Mouse (Mus musculus) embryonic facial prominence, embryonic 10.5 days (tissue): Measurements from ENCODE around the gene Slc43a1. TPM values are rescaled to one million over a fixed set of nuclear protein-coding genes. Genes with fewer than 3 reads are reported as not detected.
A peak's percentile ranks its signal among the peaks of the same experiment; 100 is the strongest.

Source experiments
- DNase-seq: peaks from one replicate; pipeline ENCODE4 v3.0.0-alpha.2; 2017; ENCODE audit warnings: low spot score
- H3K27ac ChIP-seq: fragments of 300-500 bp; sonication (generic); replicated peaks from 2 replicates; pipeline ENCODE4 v1.5.1; 2016; ENCODE audit warnings: mild to moderate bottlenecking
- H3K27me3 ChIP-seq: fragments of 300-500 bp; sonication (generic); replicated peaks from 2 replicates; pipeline ENCODE4 v1.6.1; 2016; ENCODE audit warnings: low read depth, mild to moderate bottlenecking; ENCODE audit not compliant: poor library complexity, severe bottlenecking
- H3K36me3 ChIP-seq: fragments of 300-500 bp; sonication (generic); replicated peaks from 2 replicates; pipeline ENCODE4 v1.6.1; 2016; ENCODE audit warnings: mild to moderate bottlenecking, moderate library complexity
- H3K4me1 ChIP-seq: fragments of 300-500 bp; sonication (generic); 2 replicates; pipeline ENCODE4 v1.6.1; 2016
- H3K4me3 ChIP-seq: fragments of 300-500 bp; sonication (generic); 2 replicates; pipeline ENCODE4 v1.5.1; 2016; ENCODE audit warnings: mild to moderate bottlenecking, moderate library complexity
- H3K9me3 ChIP-seq: fragments of 300-500 bp; sonication (generic); 2 replicates; pipeline ENCODE4 v1.6.1; 2016; ENCODE audit warnings: mild to moderate bottlenecking
- WGBS: fragments of 180-500 bp; shearing (Covaris S2); methylation state at CpG from one replicate; pipeline ENCODE4 v1.1.7; 2016; 5-methylcytosine and 5-hydroxymethylcytosine counted together
- polyA plus RNA-seq: library from polyadenylated mRNA; unstranded; fragments of >200 nt; fragmentation: Nextera tagmentation; extraction: Ambion mirVana; gene quantifications from 2 replicates; pipeline ENCODE4 v1.2.1, GENCODE M21; 2016

The Slc43a1 gene
- polyA plus RNA-seq, 1 experiment from 2014 or later, result 30.4 TPM

- Histone ChIP-seq H3K27ac (no peak overlapping the region), H3K4me1 (no peaks in the 10 kb centered on the region), H3K4me3 (no peak overlapping the region), H3K36me3 (peaks cover 98% of the 10 kb centered on the region), H3K27me3 (no peaks in the 10 kb centered on the region), H3K9me3 (no peaks in the 10 kb centered on the region)
- DNase-seq, result no peak
- 87% methylated on average over 1 of the region's 1 CpGs for WGBS
Observed at GRCm38 (mm10) chr2:84858551-84858950, 19.9 kb downstream of the Slc43a1 start.

DNA sequence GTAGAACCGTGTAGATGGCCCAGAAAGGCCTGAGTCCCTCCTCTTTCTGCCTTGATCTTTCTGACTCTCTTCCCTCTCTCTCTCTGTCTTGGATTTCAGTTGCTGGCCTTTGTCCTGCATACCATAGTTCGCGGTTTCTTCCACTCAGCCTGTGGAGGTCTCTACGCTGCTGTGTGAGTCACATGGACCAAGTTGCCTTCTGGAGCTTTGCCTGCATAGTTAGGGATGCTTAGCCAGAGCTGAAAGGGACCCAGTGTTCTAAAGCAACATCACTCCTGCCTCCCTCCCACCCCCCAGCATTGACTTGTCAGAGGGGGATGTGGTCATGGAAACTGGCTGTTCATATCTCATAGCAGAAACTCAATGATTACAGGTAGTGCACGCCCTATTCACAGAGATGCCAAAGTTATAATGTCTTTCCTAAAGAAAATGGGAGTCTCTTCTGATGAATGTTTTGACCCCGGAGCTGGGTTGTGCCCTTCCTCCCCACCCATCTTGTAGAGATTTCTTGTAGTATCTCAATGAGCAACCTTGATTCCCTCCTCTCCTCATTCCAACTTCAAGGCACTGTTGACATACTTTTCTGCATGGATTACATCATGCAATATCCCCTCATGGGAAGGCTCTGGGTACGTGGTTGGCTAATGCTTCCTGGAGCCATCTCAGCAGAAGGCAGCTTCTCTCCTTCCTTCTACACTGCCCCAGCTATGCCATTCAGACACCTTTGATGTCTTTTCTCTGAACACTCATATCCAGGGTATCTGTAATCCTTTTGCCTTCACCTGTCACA is 21.5 kb downstream of the Slc43a1 start:
- no peak for DNase-seq
- Histone ChIP-seq H3K36me3 (peaks cover 85% of the 10 kb centered on the region), H3K9me3 (no peaks in the 10 kb centered on the region), H3K27me3 (peaks cover 3% of the 10 kb centered on the region), H3K4me3 (no peak overlapping the region), H3K4me1 (no peaks in the 10 kb centered on the region), H3K27ac (no peak overlapping the region)
- WGBS, result 91% methylated on average over 7 of the region's 7 CpGs

GRCm38 (mm10) chr2:84861430-84861829 is 22.8 kb downstream of the Slc43a1 start:
- Histone ChIP-seq H3K9me3 (no peaks in the 10 kb centered on the region), H3K27me3 (peaks cover 16% of the 10 kb centered on the region), H3K4me1 (peaks cover 11% of the 10 kb centered on the region), H3K4me3 (no peak overlapping the region), H3K27ac (no peak overlapping the region), H3K36me3 (peaks cover 72% of the 10 kb centered on the region)
- DNase-seq, result no peak
- 87% methylated on average over 3 of the region's 3 CpGs for WGBS

GRCm38 (mm10) chr2:84862231-84862630 is 23.6 kb downstream of the Slc43a1 start:
- 80% methylated on average over 3 of the region's 3 CpGs for WGBS
- Histone ChIP-seq H3K4me3 (no peak overlapping the region), H3K4me1 (peaks cover 13% of the 10 kb centered on the region), H3K27me3 (peaks cover 24% of the 10 kb centered on the region), H3K9me3 (no peaks in the 10 kb centered on the region), H3K36me3 (peaks cover 64% of the 10 kb centered on the region), H3K27ac (no peak overlapping the region)
- DNase-seq, result no peak

DNA sequence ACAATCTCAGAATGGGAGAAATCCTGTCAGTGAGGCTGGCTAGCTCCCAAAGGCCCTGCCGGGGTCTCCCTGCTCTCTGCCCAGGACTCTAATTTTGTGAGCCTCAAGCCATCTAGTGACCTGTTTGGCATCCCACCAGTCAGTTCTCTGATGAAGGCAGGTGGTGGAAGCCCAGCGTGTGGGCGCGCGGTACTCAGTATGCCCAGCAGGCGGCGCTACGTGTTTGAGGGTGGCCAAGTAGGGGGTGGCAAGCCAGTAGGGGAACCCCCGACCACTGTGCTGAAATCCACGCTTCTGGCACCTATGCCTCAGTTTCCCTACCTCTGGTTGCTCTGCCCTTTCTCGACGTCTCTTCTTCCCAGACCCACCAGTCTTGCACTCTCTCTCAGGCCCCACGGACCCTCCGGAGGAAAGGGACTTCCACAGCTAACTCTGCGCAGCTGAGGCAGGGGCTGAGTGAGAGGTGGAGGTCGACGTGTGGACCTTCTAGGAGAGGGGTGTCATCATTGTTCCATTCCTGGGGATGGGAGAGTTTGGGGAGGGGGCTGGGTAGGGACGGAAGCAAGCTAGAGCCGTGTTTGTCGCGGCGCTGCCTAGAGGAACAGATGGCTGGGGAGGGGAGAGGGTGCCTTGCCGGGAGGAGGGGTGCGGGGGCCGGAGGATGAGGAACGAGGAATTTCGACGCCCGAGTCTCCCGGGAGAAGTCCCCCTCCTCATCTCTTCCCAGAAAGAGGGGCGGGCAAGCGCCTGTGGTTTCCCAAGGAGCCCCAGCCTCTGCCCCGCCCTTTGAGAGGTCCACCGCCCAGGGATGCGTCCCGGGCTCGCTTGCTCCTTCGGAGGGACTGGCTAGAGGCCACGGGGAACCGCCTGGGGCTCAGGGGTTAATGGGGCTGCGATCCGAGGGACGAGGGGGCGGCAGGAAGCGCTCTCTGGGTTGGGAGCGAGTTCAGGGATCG is 27.2 kb downstream of the Slc43a1 start:
- Histone ChIP-seq H3K27me3 (peaks cover 60% of the 10 kb centered on the region), H3K4me1 (peaks cover 16% of the 10 kb centered on the region), H3K36me3 (peaks cover 29% of the 10 kb centered on the region), H3K27ac (peak overlapping the region; percentile 59), H3K9me3 (no peaks in the 10 kb centered on the region), H3K4me3 (peak overlapping the region; percentile 58)
- peak; percentile 83 for DNase-seq
- WGBS, result under 1% methylated on average over 47 of the region's 47 CpGs

- 8% methylated on average over 5 of the region's 5 CpGs for WGBS
- DNase-seq, result peak; percentile 81
- Histone ChIP-seq H3K27me3 (peaks cover 87% of the 10 kb centered on the region), H3K36me3 (peaks cover 3% of the 10 kb centered on the region), H3K27ac (no peak overlapping the region), H3K4me3 (no peak overlapping the region), H3K4me1 (peaks cover 29% of the 10 kb centered on the region), H3K9me3 (no peaks in the 10 kb centered on the region)
Observed at GRCm38 (mm10) chr2:84868521-84868943, 29.9 kb downstream of the Slc43a1 start.

DNA sequence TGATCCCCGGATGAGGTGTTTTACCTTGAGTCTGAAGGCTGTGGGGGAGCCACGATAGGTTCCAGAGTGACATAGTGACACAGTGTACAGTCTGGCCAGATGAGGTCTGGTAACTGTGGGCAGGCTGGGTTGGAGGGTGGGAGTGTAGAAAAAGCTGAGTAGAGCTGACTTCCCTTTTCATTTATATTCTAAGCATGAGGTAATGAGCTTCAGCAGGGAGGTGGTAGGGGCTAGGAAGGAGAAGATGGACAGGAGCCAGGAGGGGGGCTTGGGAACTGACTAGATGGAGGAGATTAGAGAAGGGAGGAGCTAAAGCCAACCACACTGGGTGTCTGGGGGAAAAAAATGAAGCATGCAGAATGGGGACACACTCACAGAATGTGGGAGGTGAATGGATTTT is 30.3 kb downstream of the Slc43a1 start:
- WGBS, result 64% methylated on average over 2 of the region's 2 CpGs

DNA sequence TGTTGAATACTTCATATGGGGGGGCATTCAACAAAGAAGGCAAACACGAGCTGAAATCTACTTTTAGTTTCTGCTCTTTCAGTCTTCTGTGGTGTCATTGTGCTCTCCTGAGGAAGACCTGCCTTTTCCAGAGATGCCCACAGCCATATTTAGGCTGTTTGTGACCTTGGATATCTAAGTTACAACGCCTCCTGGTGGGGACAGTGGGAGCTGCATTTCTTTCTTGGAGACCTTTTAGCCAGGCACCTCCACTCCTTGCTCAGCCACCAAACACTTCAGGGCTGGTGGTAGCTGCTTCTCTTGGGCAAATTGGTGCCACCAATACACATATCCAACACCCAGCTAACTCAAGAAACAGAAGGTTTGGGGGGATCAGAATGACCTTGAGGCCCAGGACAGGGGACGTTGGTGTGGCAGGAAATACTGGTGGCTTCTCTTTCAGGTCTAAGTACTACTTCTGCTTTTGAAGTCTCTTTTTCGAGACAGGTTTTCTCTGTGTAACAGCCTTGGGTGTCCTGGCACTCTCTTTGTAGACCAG is 32.0 kb downstream of the Slc43a1 start:
- Histone ChIP-seq H3K27me3 (peaks cover 100% of the 10 kb centered on the region), H3K36me3 (no peaks in the 10 kb centered on the region), H3K9me3 (no peaks in the 10 kb centered on the region), H3K27ac (no peak overlapping the region), H3K4me1 (peaks cover 25% of the 10 kb centered on the region), H3K4me3 (no peak overlapping the region)
- 65% methylated on average over 4 of the region's 4 CpGs for WGBS
- DNase-seq, result no peak

More for the DNA sequence above, 30.3 kb downstream of the Slc43a1 start:
- Histone ChIP-seq H3K9me3 (no peaks in the 10 kb centered on the region), H3K27me3 (peaks cover 91% of the 10 kb centered on the region), H3K27ac (no peak overlapping the region), H3K4me3 (no peak overlapping the region), H3K4me1 (peaks cover 29% of the 10 kb centered on the region), H3K36me3 (no peaks in the 10 kb centered on the region)
- no peak for DNase-seq

- peak overlapping the region; percentile 61; the same call in 1 of the 2 replicates for H3K27ac ChIP-seq
- DNase-seq, result peak; percentile 63
- 1% methylated on average over 78 of the region's 78 CpGs for WGBS
Observed at GRCm38 (mm10) chr2:84872105-84872716, 33.6 kb downstream of the Slc43a1 start.

DNA sequence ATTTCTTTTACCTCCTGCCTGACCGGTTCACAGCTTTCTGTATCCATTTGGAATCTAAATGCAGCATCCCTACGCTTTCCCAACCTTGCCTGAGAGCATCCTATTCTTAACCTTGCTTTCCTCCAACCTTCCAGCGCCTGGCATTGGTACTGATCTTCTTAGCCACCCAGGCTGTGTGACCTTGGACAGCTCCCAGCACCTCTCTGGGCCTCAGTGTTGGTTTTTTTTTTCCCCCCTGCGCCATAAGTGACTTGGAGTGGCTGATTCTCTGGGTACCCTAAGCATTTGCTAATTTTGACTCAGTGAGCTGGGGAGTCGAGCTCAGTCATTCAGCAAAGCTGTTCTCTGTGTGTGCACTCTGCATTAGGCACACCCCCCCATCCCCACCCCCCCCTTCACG is 37.2 kb downstream of the Slc43a1 start:
- no peak for DNase-seq
- WGBS, result 49% methylated on average over 6 of the region's 6 CpGs
- Histone ChIP-seq H3K4me1 (peaks cover 13% of the 10 kb centered on the region), H3K9me3 (no peaks in the 10 kb centered on the region), H3K27ac (no peak overlapping the region), H3K36me3 (no peaks in the 10 kb centered on the region), H3K27me3 (peaks cover 82% of the 10 kb centered on the region), H3K4me3 (no peak overlapping the region)

More at GRCm38 (mm10) chr2:84872105-84872716, 33.6 kb downstream of the Slc43a1 start:
- Histone ChIP-seq H3K27me3 (peaks cover 100% of the 10 kb centered on the region), H3K4me1 (peaks cover 16% of the 10 kb centered on the region), H3K36me3 (no peaks in the 10 kb centered on the region), H3K4me3 (peak overlapping the region; percentile 62), H3K9me3 (no peaks in the 10 kb centered on the region)

DNA sequence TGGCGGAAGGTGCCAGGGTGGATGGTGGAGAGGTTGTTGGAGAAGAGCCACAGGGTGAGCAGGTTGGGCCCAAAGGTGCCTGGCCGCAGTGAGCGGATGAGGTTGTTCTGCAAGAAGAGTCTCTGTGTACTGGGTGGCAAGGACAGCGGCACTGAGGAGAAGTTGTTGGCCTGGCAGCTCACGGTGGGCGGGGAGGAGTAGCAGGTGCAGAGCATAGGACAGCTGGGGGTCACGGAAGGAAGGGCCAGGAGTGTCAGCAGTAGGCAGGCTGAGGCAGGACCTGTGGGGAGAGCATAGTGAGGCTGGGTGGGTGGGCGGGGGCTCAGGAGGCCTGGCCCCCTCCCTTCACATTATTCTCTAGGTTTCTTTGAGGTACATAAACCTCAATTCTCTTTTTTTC is 41.9 kb downstream of the Slc43a1 start:
- Histone ChIP-seq H3K27ac (no peak overlapping the region), H3K9me3 (no peaks in the 10 kb centered on the region), H3K36me3 (no peaks in the 10 kb centered on the region), H3K27me3 (peaks cover 82% of the 10 kb centered on the region), H3K4me3 (no peak overlapping the region), H3K4me1 (peaks cover 36% of the 10 kb centered on the region)
- 82% methylated on average over 8 of the region's 8 CpGs for WGBS
- no peak for DNase-seq

GRCm38 (mm10) chr2:84882606-84883005 is 44.0 kb downstream of the Slc43a1 start:
- Histone ChIP-seq H3K4me1 (peaks cover 55% of the 10 kb centered on the region), H3K4me3 (peak overlapping the region; percentile 49), H3K36me3 (no peaks in the 10 kb centered on the region), H3K27ac (peak overlapping the region; percentile 25; the same call in 1 of the 2 replicates), H3K9me3 (no peaks in the 10 kb centered on the region), H3K27me3 (peaks cover 84% of the 10 kb centered on the region)
- DNase-seq, result peak; percentile 45
- 8% methylated on average over 23 of the region's 23 CpGs for WGBS
